Mouse (Mus musculus) adrenal gland, postnatal 36 days (tissue): ENCODE results near the gene Socs4. TPM values are rescaled to one million over a fixed set of nuclear protein-coding genes. Genes with fewer than 3 reads are reported as not detected.

Experiments used
- DNase-seq, 2 experiments: peaks; one replicate each; pipeline ENCODE4 v3.0.0; 2021; ENCODE audit warnings: mixed read lengths in 1 of 2
- long read RNA-seq, 2 experiments: library from polyadenylated mRNA; stranded (forward); transcript quantifications; one replicate each; pipeline ENCODE4 v2.0.0; 2021; ENCODE audit warnings: borderline sequencing depth in 2 of 2
- total RNA-seq, 2 experiments: library from RNA; stranded (reverse); gene quantifications; 2 replicates each; pipeline ENCODE4 v1.2.3; 2021

The Socs4 gene
- 10 to 100 TPM; 20.8 to 23.1 TPM for total RNA-seq
- long read RNA-seq, experiment 1, full-length matches to known transcripts: 3 of 4 reads
- long read RNA-seq, experiment 1, partial matches to known transcripts: 0 of 4 reads
- long read RNA-seq, experiment 1, other reads (novel, unspliced or antisense): 1 of 4 reads
- long read RNA-seq, experiment 2: 0 reads

DNA sequence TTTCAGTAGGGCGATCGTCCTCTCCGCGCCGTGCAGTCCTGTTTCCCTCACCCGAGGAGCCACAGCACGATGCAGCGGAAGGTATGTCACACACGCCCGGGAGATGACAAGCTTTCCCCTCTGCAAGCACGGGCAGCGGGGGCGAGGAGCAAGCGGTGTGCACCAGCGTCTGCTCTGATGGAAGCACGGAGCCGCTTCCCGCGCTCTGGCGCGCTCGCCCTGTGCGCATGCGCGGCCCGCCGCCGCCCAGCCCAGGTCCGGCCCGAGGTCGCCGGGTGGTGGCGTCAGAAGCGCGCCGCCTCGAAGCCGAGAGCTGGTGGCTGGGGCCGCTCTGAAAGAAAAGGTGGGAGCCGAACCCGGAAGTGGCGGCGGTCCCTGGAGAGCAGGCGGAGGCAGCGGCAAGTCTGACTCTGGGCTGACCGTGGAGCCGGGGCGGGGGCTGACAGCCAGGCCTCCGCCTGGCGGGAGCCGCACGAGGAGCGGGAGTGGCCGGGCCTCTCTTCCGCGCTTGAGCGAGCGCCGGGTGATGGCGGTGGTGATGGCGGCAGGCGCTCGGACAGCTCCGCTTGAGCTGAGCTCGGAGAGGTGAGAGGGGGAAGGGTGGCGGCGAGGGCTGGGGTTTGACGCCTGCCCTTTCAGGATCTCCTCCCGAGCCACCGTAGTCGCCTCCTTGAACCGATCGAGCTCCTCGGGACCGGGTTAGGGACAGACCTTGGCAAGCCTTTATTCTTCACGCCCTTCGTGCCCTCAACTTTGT, at the start of gene Socs4, which contains the start of gene Wdhd1:
Gene Socs4 (plus strand): TSS at position 295 of the 757 bp plus-strand sequence.
Gene Wdhd1 (minus strand): TSS at position 221 of the 757 bp plus-strand sequence.
- DNase-seq: peak; percentile 97 to 98

DNA sequence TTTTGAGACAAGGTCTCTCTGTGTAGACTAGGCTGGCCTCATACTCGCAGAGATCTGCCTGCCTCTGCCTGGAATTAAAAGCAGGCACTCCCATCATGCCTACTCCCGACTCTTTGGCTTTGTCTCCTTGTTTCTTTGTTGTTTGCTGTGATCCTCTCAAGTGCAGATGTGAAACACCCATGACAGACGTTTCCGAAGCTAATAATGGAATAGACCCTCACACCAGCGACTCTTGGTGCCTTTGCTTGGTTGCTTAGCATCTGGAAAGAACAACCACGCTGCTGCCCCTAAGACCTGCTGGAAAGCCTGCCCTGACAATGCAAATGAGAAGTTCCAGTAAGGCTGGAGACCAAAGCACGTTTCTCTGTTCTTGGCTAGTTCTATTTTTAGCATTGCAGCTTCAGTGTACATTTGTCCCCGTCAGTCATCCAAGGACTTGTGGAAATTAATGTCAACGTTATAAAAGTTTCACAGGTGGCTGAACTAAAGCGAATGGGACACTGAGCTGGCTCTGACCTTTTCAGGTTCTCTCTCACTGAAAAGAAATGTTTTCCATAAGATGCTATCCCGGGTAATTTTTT, 46.8 kb upstream of the Socs4 start:
- DNase-seq: no peak

DNA sequence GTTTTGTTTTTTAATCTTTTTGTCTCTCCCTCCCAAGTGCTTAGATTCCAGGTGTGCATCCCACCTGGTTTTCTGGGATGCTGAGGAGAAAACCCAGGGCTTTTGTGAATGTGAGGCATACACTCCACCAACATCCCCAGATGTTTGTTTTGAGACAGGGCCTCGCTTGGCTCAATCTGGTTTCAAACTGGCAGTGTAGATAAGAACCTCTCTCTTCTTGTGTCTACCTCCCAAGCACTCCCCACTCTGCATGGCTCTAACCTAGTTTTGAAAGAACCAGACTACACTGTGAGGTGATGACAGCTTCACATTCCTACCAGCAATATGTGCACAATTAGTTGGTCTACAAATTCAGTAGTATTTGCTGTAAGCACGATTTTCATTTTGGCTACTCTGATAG, 43.1 kb upstream of the Socs4 start:
- DNase-seq: no peak

DNA sequence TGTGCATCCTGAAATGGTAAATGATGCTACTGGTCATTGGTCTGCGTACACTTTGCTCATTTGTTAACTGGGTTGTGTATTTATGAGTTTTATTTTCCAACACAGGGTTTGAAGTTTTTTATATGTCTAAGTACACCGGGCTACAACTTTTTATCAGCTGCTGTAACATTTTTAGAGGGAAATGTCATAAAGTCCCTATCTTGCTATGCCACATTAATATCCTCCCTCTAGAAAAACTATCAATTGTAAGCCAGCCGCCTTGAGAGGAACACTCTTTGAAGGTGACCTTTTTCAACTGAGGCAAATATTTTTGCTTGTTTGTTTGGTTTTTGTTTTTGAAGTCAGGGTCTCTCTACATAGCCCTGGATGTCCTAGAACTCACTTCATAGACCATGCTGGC, 42.7 kb upstream of the Socs4 start:
- no peak for DNase-seq

DNA sequence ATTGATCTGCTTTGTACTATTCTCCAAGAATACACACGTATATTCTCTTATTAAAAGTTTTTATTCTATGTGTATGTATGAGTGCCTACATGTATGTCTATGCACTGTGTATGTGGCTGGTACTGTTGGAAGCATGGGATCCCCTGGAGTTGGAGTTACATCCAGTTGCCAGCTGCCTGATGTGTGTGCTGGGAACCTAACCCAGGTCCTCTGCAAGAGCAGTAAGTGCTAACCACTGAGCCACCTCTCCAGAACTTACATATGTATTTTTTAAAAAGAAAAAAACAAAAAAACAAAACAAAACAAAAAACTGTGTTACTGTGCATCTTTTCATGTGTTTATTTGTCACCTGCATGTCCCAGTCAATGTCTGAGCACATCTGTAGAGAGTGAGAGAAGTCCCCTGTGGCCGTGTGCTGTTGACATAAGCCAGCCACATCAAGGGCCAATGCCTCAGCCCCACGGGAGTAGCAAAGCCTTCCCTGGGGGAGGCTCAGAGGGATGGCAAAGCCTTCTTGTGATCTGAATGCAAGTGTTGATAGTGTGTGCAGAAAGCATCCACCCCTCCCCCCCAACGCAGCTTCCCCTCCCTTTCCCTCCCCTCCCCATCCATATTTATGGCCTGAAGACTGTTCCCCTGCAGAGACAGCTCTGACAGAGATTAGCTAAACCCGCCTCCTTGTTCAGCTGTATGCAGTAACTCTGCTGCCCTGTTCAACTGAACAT, 42.0 kb upstream of the Socs4 start:
- no peak for DNase-seq

DNA sequence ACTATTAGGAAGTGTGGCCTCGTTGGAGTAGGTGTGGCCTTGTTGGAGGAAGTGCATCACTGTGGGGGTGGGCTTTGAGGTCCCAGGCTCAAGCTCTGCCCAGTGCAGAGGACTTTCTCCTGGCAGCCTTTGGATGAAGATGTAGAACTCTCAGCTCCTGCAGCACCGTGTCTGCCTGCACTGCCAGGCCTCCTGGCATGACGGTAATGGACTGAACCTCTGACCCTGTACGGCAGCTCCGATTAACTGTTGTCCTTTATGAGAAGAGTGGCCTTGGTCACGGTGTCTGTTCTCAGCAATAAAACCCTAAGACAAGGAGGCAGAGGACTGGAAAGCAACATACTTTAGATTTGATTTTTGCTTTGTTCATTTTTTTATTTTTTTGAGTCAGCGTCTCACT, 40.2 kb upstream of the Socs4 start:
- DNase-seq: no peak

DNA sequence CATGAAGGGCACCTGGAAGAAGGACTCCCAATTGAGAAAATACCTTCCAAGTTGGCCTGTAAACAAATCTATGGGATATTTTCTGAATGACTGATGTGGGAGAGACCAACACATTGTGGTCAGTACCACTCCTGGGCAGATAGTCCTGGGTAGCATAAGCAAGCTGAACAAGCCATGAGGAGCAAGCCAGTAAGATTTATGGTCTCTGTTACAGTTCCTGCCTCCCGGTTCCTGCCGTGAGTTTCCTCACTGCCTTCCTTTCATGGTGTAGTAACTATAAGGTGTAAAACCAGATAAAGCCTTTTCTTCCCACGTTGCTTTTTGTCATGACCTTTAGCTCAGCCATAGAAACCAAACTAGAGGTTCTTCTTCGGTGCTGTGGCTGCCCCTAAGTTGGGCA, 39.4 kb upstream of the Socs4 start:
- DNase-seq: no peak

DNA sequence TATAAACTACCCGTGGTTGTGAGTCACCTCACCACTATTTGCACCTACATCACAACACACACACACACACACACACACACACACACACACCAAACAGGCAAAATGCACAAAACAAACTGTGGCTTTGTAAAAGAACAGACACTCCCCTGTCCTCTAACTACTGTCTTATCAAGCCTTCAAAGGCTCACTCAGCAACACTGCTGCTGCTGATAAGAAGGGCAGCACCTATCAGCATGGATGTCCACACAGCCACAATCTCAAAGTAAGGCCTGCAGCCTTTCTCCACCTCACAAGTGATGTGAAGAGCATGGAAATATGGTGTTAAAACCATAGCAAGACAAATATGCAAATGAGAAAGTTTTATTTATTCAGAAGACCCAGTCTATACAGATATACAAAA, 36.1 kb upstream of the Socs4 start:
- no peak for DNase-seq

DNA sequence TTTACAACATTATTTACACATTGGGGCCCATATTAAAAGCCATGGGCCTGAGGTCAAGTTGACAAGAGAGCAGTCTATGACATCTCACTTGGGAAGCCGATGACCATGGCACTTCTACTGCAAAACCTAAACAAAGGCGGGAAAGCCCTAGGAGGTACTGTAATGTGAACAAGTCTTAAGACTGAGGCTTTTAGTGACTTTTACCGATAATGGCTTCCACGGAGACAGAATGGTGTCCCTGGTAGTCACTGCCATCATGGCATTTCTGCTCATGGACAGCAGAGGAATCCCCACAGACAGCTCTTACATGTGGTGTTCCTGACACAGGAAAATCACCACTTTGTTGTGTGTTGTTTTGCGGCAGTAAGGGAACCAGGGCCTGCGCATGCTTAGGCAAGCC, 35.7 kb upstream of the Socs4 start:
- DNase-seq: no peak

DNA sequence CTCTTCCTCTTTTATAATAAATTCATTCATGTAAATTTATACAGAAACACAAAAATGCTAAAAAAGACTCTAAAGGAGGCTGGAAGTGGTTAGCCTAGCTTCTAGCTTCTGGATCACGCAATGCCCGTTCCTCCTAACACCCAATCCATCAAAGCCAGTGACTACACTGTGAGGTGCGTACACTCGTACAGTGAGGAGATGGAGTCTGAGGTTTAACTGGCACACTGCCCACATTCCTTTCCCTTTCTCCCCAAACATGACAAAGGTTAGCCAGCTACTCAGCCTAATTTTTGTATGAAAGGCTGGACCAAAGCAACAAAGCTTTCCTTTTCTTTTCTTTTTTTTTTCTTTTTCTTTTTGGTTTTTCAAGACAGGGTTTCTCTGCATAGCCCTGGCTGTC, 34.0 kb upstream of the Socs4 start:
- DNase-seq: peak in 1 of 2 experiments; percentile 29

DNA sequence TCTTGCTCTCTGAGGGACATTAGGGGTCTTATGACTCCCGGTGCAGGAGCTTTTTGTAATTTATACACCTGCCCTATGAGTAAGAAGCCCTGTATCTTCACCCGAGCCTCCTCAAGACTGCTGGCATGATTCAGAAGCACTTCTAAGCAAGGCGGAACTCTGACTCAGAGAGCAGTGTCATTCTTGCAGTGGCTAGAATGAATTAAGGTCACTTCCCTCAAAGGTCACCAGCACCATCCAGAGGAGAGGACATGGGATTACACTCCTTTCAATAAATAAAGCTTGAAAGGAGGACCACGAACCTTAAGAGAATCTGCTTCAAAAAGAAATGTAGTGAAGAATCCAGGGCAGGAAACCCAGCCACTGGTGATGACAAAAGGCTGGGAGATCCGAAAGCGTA, 26.9 kb upstream of the Socs4 start:
- peak; percentile 42 to 60 for DNase-seq

DNA sequence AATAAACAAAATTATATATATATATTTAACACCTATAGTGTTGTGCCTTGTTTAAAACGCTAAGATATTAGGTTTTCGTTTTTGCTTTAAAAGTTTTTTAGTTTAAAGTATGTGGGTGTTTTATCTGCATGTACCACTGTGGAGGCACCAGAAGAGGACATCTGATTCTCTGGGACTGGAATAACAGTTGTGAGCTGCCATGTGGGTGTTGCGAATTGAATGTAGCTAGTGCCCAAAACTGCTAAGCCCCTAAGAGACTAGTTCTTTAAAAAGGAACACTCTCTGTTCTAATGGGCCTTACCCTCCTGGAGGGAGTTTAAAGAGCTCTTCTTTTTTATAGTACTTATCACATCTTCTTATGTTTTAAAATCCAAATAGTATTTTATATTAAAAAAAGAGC, 11.9 kb upstream of the Socs4 start:
- DNase-seq: no peak

DNA sequence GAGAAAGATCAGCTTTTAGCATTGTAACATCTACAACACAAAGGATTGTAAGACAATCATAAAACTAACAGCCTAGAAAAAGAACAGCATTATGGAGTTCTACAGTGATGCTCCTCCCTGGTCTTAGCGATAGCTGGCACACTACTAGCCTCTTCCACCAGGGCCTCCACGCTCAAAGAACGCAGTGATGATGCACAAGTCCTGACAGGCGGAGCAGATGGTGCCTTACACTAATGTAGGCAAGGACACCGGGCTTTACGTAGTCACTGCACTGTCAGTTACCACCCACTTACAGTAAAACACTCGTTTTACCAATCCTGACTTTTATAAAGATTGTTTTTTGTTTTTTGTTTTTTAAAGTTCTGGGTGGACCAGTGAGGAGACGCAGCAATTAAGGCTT, 10.9 kb upstream of the Socs4 start:
- DNase-seq: no peak

DNA sequence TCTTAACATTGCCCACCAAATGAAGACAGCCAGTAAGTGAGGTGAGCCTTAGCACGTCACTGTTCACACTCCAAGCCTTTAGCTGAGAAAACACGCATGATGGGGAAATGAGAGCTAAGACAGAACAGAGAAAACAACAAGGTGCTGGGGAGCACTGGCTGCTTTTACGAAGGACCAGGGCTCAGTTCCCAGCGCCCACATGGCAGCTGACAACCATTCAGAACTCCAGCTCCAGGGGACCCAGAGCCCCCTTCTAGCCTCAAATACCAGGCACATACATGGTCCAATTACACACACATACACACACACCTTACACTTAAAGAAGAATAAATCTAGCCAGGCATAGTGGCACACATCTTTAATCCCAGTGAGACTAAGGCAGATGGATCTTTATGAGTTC, 7.7 kb upstream of the Socs4 start:
- DNase-seq: no peak

DNA sequence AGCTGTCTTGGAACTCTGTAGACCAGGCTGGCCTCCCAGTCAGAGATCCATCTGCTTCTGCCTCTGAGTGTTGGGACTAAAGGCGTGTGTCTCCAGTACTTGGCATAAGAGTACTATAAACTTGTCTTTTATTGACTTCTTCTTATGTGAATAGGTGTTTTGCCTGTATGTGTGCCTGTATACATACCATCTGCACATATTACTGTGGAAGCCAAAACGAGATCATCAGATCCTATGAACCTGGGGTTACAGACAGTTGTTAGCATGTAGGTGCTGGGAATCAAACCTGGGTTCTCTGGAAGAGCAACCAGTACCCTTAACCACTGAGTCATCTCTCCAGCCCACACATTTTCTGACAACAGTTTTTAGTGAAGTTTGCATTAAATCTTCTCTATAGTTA, 7.0 kb upstream of the Socs4 start:
- DNase-seq: no peak

DNA sequence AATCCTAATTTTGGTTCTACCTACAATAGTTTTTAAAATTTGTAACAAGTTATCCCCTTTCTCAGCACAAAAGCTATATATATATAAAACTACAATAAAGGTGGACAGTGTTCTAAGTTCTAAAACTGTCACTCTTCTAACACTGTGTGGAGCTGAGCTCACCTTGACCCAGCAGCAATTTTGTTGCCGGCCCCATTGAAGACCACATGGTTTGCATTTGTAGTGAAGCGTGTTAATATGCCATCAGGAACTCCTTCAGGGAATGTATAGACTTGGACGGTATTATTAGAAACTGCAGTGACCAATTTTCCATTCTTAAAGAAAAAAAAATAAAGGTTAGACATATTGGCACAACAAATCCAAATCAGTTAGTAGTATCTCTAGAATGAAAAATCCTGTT, 3.0 kb upstream of the Socs4 start:
- no peak for DNase-seq

DNA sequence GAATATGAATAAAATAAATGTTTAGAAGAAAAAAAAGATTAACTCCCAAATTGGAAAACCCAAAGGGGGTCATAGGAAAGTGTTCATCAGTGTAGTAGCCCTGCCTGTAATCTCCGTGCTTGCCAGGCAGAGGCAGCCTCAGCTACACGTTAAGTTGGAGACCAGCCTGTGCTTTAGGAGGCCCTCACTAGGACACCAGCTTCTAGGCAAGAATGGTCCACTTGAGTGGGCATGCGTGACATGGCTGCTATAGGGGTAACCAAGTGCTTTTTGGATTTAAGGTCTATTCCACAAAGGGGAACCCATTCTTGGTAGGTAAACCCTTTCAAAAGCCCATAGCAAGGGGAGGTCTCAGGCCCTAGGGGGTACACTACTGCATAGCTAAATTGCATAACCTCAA, 1.3 kb upstream of the Socs4 start:
- no peak for DNase-seq

DNA sequence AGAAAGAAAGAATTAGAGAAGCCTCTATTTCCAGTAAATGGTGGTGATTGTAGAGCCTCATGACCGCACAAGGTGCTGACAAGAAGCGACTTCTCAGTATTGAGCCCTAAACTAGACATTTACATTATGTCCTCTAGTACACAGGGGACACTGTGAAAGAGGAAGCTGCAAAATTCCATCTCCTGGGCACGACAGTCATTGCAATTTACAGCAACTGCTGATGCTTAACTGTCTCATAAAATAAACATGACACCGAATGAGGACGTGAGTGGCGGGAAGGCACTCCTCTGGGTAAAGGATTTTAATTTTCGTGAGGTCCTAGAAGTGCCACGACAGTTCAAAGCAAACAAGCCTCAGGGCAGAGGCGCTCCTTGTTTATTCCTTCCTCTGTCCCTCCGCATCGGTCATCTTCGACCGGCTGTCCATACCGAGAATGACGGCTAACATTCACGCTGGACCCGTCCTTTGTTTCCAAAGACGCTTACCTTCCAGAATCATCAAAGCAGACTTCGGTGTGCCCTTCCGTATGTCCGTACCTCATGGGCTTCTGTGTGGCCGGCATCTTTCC, 611 bp upstream of the Socs4 start:
- DNase-seq: no peak

DNA sequence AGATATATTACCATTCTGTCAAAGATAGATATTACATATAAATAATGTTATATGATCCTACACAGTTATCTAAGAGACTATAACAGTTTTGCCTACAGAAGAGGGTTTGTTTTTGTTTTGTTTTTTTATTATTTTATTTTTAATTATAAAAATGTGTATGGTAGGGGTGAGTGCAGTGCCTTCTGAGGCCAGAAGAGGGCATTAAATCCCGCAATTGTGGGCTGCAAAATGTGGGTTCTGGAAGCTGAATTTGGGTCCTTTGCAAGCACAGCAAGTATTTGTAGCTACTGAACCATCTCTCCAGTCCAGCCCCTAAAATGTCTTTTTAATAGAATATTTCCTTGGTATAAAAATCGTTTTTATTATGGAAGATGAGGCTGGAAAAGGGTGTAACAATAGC, 2.3 kb downstream of the Socs4 start:
- no peak for DNase-seq

DNA sequence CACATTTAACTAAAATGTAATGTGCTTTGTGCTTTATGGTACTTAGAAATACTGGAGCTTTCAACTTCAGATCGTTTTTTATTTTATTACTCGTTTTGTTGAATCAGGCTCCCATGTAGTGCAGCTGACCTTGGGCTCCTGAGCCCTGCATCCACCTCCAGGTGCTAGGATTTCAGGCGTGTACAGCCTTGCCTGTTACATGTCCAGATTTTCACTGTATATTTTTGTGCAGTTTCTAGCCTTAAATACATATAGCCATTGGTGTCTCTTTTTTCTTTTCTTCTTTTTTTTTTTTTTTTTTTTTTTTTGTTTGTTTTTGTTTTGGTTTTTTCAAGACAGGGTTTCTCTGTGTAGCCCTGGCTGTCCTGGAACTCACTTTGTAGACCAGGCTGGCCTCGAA, 4.8 kb downstream of the Socs4 start:
- no peak for DNase-seq

DNA sequence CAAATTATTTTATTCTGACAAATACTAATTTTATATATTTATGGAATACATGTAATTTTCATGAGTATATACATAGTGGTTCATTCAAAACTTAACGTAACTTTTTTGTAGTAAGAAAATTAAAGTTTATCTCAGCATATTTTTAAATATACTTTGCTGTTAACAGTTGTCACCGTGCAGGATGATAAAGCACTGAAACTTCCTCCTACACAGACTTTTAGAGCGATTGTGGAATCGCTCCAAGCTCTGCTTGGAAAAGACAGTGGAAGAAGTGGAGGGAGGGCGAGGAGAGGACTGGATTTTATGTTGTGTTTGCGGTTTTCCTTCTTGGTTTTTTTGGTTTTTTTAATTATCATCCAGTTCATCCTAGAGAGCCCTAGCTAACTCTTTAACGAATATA, 6.8 kb downstream of the Socs4 start:
- no peak for DNase-seq

DNA sequence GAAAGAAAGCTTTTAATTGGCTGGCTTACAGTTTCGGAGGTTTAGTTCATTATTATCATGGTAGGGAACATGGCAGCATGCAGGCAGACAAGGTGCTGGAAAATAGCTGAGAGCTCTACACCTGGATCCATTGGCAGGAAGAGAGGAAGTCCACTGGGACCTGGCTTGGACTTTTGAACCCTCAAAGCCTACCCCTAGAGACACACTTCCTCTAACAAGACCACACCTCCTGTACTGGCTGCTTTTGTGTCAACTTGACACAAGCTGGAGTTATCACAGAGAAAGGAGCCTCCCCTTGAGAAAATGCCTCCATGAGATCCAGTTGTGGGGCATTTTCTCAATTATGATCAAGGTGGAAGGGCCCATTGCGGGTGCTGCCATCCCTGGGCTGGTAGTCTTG, 8.5 kb downstream of the Socs4 start:
- no peak for DNase-seq

DNA sequence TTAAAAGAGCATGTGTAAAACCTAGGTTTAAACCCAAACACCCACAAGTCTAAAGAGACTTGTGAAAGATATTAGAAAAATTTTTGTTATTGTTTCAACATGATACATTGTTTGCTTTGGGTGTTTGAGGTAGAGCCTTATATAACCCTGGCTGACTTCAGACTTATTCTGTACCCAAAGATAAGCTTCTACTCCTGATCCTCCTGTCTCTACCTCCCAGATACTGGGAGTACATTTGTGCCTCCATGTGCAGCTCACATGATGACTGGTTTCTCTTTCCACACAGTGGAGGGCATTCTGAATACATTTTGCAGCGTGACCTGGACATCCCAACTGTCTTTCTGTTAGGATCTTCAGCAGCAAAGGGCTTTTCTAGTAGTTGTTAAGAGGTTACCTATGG, 9.5 kb downstream of the Socs4 start:
- DNase-seq: no peak
